Mouse (Mus musculus) cerebellum, adult 2 months (tissue): Measurements from ENCODE around the gene Opa3.

ENCODE experiments used
- CTCF ChIP-seq: fragments of 200-500 bp; IDR thresholded peaks from 2 replicates; pipeline ENCODE4 v1.5.1; 2011; ENCODE audit warnings: low read depth, mild to moderate bottlenecking, control low read depth, low read length, moderate library complexity, borderline replicate concordance; ENCODE audit not compliant: insufficient read depth
- POLR2A ChIP-seq: fragments of 200-500 bp; IDR thresholded peaks from 2 replicates; pipeline ENCODE4 v1.6.1; 2011; ENCODE audit warnings: low read length, control low read depth, borderline replicate concordance; ENCODE audit not compliant: insufficient read depth

- TF ChIP-seq CTCF: no peak
- no peak for TF ChIP-seq POLR2A
Measured at GRCm38 (mm10) chr7:19297034-19297433, 68.9 kb downstream of the Opa3 start.
